Mouse (Mus musculus) bone marrow, adult 2 months (tissue): ENCODE results near the gene Uchl5. TPM values are rescaled to one million over a fixed set of nuclear protein-coding genes. Genes with fewer than 3 reads are reported as not detected.
A peak's percentile ranks its signal among the peaks of the same experiment; 100 is the strongest.

Experiments used
- H3K27ac ChIP-seq: fragments of 200-500 bp; 2 replicates; pipeline ENCODE4 v1.5.1; 2012; ENCODE audit warnings: low read depth, mild to moderate bottlenecking, control low read depth, inconsistent platforms, low read length; ENCODE audit not compliant: control insufficient read depth, poor library complexity, insufficient read depth
- H3K4me1 ChIP-seq: fragments of 200-500 bp; 2 replicates; pipeline ENCODE4 v1.6.1; 2011; ENCODE audit warnings: low read length; ENCODE audit not compliant: control insufficient read depth, insufficient read depth
- H3K4me3 ChIP-seq: fragments of 200-500 bp; replicated peaks from 2 replicates; pipeline ENCODE3; 2011; ENCODE audit warnings: mild to moderate bottlenecking, low read depth, low read length, control low read depth; ENCODE audit not compliant: control insufficient read depth
- CTCF ChIP-seq: fragments of 200-500 bp; IDR thresholded peaks from 2 replicates; pipeline ENCODE4 v1.5.1; 2011; ENCODE audit warnings: low read length, control low read depth; ENCODE audit not compliant: control insufficient read depth, insufficient read depth
- POLR2A ChIP-seq: fragments of 200-500 bp; IDR thresholded peaks from 2 replicates; pipeline ENCODE4 v1.6.1; 2011; ENCODE audit warnings: low read depth, mild to moderate bottlenecking, control low read depth, low read length, borderline replicate concordance; ENCODE audit not compliant: control insufficient read depth
- WGBS: fragments of 180-500 bp; shearing (Covaris S2); methylation state at CpG from one replicate; pipeline ENCODE4 v1.1.7; 2018; 5-methylcytosine and 5-hydroxymethylcytosine counted together
- polyA plus RNA-seq: library from polyadenylated mRNA; stranded (reverse); fragments of >200 nt; gene quantifications from 2 replicates; pipeline ENCODE4 v1.2.4, GENCODE M21; 2011; ENCODE audit warnings: low replicate concordance; ENCODE audit not compliant: missing spikeins, insufficient read depth, insufficient read length

Uchl5 gene
- 86.2 and 90.7 TPM in 2 replicates for polyA plus RNA-seq

GRCm38 (mm10) chr1:143776446-143777411 lies at the start of gene Uchl5, which contains the start of gene Trove2:
Gene Uchl5 (plus strand): TSS chr1:143777272.
Gene Trove2 (minus strand): TSS chr1:143777068.
- WGBS = 1% methylated on average over 81 of the region's 84 CpGs
- TF ChIP-seq POLR2A = peak; percentile 81; the same call in 1 of the 2 replicates
- TF ChIP-seq CTCF = peak; percentile 85

DNA sequence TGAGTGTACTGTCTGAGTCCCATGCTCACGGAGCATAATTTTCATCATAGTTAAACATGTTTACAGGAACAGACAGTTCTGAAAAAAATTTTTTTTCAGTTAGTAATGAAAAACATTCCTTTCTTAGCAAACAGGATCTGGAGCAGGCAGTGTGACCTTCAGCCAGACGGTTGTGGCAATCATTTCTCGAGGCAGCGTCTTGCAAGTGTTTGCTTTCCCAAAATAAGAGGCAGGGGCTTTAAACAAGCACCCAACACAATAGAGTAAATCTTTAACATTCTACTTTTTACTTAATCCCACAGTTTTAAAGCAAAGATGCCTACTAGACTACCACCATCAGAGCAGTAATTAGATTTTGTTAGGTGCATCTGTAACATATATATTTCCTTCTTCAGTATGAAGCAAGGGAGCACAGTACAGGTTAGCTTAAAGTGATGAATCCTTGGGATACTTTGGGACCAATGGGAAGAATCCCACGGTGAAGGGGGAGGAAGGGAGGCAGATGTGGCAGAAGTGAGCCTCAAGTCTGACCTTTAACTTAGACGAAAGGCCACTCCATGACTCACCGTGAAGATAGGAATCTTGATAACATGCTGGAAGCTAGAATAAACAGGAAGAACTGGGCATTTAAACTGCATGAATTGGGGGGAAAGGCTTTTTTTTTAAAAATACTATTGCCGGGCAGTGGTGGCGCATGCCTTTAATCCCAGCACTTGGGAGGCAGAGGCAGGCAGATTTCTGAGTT lies 49.2 kb upstream of the Uchl5 start:
- H3K27ac ChIP-seq = no peak overlapping the region
- no peak for TF ChIP-seq POLR2A
- no peak for TF ChIP-seq CTCF
- 64% methylated on average over 9 of the region's 9 CpGs for WGBS

More at GRCm38 (mm10) chr1:143776446-143777411, at the start of gene Uchl5, which contains the start of gene Trove2:
- H3K4me1 ChIP-seq = no peaks in the 10 kb centered on the region
- peak within 1 kb of the TSS; percentile 80 for H3K27ac ChIP-seq
- H3K4me3 ChIP-seq = peak within 1 kb of the TSS; percentile 95

GRCm38 (mm10) chr1:143730899-143731298 lies 46.2 kb upstream of the Uchl5 start:
- WGBS = 65% methylated on average over 2 of the region's 2 CpGs
- H3K27ac ChIP-seq = no peak overlapping the region
- no peaks in the 10 kb centered on the region for H3K4me1 ChIP-seq
- H3K4me3 ChIP-seq = no peak overlapping the region
- TF ChIP-seq POLR2A = no peak
- peak; percentile 56; the same call in 1 of the 2 replicates for TF ChIP-seq CTCF

More for the DNA sequence above, 49.2 kb upstream of the Uchl5 start:
- Histone ChIP-seq H3K4me3 (no peak overlapping the region), H3K4me1 (no peaks in the 10 kb centered on the region)

- WGBS = 80% methylated on average over 4 of the region's 4 CpGs
- Histone ChIP-seq H3K4me3 (no peak overlapping the region), H3K4me1 (no peaks in the 10 kb centered on the region)
Observed at GRCm38 (mm10) chr1:143731691-143732090, 45.4 kb upstream of the Uchl5 start.

DNA sequence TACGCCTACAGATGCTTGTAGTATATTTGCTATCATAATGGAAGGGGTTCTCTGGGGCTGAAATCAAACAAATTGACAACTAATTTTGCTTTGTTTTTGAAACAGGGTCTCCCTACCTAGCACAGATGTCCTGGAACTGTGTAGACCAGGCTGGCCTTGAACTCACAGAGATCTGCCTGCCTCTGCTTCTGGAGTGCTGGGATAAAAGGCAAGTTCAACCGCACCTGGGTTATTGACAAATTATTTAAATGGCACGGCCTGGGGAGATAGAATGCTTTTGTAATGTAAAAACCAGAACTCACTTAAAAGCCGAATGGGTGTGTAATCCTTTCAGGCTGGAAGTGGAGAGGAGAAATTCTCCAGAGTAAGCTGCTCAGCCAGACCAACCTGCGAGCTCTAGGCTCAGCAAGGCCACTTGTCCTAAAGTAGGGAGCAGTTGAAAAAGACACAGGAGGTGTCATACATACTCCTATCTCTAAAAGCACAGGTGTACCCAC lies 43.1 kb upstream of the Uchl5 start:
- Histone ChIP-seq H3K4me1 (no peaks in the 10 kb centered on the region), H3K27ac (no peak overlapping the region), H3K4me3 (no peak overlapping the region)
- TF ChIP-seq CTCF = no peak
- no peak for TF ChIP-seq POLR2A
- 77% methylated on average over 5 of the region's 5 CpGs for WGBS

More at GRCm38 (mm10) chr1:143731691-143732090, 45.4 kb upstream of the Uchl5 start:
- TF ChIP-seq POLR2A = no peak
- no peak for TF ChIP-seq CTCF
- no peak overlapping the region for H3K27ac ChIP-seq

- no peak for TF ChIP-seq POLR2A
- TF ChIP-seq CTCF = no peak
- WGBS = 2% methylated on average over 11 of the region's 11 CpGs
- peak overlapping the region; percentile 95 for H3K4me3 ChIP-seq
- no peaks in the 10 kb centered on the region; the same call in 1 of the 2 replicates for H3K4me1 ChIP-seq
- H3K27ac ChIP-seq = peak overlapping the region; percentile 79; the same call in 1 of the 2 replicates
Observed at GRCm38 (mm10) chr1:143738811-143739210, 38.3 kb upstream of the Uchl5 start.

DNA sequence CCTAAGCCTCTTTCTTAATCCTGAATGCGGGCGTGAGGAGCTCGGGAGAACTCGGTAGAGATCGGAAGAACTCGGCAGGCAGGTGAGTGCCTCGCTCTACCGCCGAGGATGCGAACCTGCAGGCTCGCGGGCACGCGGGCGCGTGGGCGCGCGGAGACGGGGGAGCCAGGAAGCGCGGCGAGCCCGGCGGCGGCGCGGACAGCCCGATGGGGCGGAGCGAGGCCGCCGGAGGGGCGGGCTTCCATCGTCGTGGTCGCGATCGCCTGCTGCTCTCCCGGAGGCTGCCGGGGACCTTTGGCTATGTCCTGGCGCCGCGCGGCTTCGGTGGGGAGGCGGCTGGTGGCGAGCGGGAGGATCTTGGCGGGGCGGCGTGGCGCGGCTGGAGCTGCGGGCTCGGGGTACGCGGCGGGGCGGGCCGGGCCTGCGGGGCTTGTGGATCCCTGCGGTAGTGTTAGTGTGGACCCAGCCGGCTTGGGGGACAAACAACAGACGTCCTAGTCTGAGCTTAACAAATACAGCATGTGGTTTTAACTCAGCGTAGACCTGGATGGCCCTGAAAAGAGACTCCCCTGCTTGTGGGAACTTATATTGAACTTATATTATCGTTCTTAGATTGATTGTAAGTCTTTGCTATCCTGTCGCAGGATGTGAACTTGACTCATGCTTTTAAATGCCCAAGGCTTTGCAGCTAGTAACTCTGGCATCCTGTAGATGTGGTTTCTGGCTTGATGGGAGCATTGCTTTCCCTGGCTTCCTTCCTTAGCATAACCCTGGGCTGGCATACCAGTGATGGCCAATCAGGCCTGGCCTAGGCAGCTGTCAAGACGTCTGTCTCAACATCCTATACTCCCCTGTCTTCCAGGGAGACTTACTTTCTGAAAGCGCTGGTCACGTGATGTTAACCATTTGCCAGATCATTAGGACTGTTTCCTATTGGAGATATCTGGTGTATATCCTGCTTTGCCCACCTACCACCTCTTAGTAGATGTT lies 37.4 kb upstream of the Uchl5 start:
- no peaks in the 10 kb centered on the region; the same call in 1 of the 2 replicates for H3K4me1 ChIP-seq
- H3K27ac ChIP-seq = peak overlapping the region; percentile 79
- peak overlapping the region; percentile 95 for H3K4me3 ChIP-seq
- peak; percentile 5; the same call in 1 of the 2 replicates for TF ChIP-seq CTCF
- peak; percentile 71; the same call in 1 of the 2 replicates for TF ChIP-seq POLR2A
- under 1% methylated on average over 70 of the region's 71 CpGs for WGBS
